Mouse (Mus musculus) heart, postnatal 0 days (tissue): ENCODE measurements at regions not wholly inside any gene's neighbourhood (a gene's known extent, or its start where the extent isn't known, plus 50 kb on each side); places are given as distances from the start of the nearest gene placed in this dataset.

Experiments used
- CTCF ChIP-seq: IDR thresholded peaks from 2 replicates; pipeline ENCODE4 v1.5.1; 2016; ENCODE audit warnings: antibody characterized with exemption, control low read depth, low read depth
- EP300 ChIP-seq: IDR thresholded peaks from 2 replicates; pipeline ENCODE4 v1.6.1; 2016; ENCODE audit warnings: antibody characterized with exemption, low read depth

DNA sequence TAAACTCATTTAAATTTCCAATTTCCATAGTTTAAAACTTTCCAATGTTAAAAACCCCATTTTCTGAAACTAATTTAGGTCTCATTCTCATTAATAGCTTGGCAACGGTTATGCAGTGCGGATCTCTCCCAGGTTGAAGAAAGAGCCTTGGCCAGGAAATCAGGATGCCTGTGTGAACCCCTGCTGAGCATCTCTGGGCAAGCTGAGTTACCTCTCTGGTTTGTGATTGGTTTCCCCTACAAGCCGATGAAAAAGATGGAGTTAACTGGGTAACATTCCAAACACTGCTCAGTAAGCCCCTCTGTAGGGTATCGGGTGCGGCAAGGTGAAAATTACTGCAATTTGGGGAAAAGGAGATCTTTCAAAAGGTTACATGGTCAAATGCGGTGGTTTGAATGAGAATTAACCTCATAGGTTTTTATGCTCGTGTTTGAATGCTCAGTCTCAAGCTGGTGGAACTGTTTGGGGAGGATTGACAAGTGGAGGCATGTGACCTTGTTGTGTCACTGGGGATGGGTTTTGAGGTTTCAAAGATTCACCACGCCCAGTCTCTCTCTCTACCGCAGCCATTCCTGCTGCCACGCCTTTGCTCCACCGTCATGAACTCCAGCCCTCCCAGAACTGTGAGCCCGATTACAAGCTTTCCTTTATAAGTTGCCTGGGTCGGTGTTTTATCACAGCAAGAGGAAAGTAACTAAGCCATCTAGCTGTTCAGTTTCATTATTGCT lies 164.6 kb upstream of the Tle3 start:
- TF ChIP-seq CTCF (no peak), EP300 (no peak)
